8 mouse cellular contexts compared by ENCODE assay signal in genomic region chr11:107188565-107189552, GRCm38 (mm10). TPM values are rescaled to one million over a fixed set of nuclear protein-coding genes. Genes with fewer than 3 reads are reported as not detected.
DNase-seq lines count a peak whose midpoint lies in the region; ATAC-seq and TF ChIP-seq lines count a peak whose summit lies in the region.

Nol11 (minus strand) TSS chr11:107189381.

- H3K27ac ChIP-seq in cortical plate, adult 2 months (ENCODE audit: insufficient read depth, low read length): no peak within 1 kb of the TSS

- peak; percentile 71 for TF ChIP-seq POLR2A in cortical plate, adult 2 months (IDR thresholded peaks at IDR 0.05; ENCODE audit: extremely low read depth, insufficient read depth, low read length)

- peak; percentile 99 for ATAC-seq in activated CD4-positive, CD25-positive, alpha-beta regulatory T cell, adult 4 months

- no peaks in the 10 kb centered on the region for H3K27me3 ChIP-seq in megakaryocyte, embryonic 14.5 days (replicated peaks)

- H3K4me1 ChIP-seq in cortical plate, adult 2 months (ENCODE audit: control insufficient read depth, insufficient read depth, low read length): peaks cover 3% of the 10 kb centered on the region; the same call in 1 of the 2 replicates
- peaks cover 49% of the 10 kb centered on the region for H3K4me1 ChIP-seq in megakaryocyte, embryonic 14.5 days

- H3K4me3 ChIP-seq in cortical plate, adult 2 months (ENCODE audit: insufficient read depth, low read length): peak within 1 kb of the TSS; percentile 80
- peak within 1 kb of the TSS; percentile 99 for H3K4me3 ChIP-seq in megakaryocyte, embryonic 14.5 days (replicated peaks)

- no peaks in the 10 kb centered on the region for H3K9me3 ChIP-seq in megakaryocyte, embryonic 14.5 days

- TF ChIP-seq CTCF in cortical plate, adult 2 months (IDR thresholded peaks at IDR 0.05; ENCODE audit: extremely low read depth, insufficient read depth, low read length): peak; percentile 88

- DNase-seq in gastrocnemius, adult 8-10 months (ENCODE audit: low spot score in 2 of 2): peak; percentile 99
- peak; percentile 98 for DNase-seq in hindlimb bud, embryonic 11.5 days (ENCODE audit: extremely low spot score, low read depth, low spot score)
- peak; percentile 92 to 98 for DNase-seq in left cerebral cortex, adult 8-10 months (ENCODE audit: low spot score in 2 of 2)
- peak; percentile 99 for DNase-seq in right cerebral cortex, postnatal 10 days (ENCODE audit: low spot score in 2 of 2)
- DNase-seq in urinary bladder, postnatal 25 days (ENCODE audit: low spot score): peak; percentile 97

- peaks cover 31% of the 10 kb centered on the region for H3K36me3 ChIP-seq in megakaryocyte, embryonic 14.5 days (replicated peaks; ENCODE audit: low read length)

RNA-seq across cellular contexts. Expression of gene Nol11, which starts in this region (rescaled TPM):
- 10 to 100 TPM; 44.5 to 45.8 TPM for polyA plus RNA-seq in activated CD4-positive, CD25-positive, alpha-beta regulatory T cell, adult 4 months (2017; shearing (Covaris generic))
- polyA plus RNA-seq in cortical plate, adult 2 months (2012; rRNA removed): 15.6 and 19.0 TPM in 2 replicates
- total RNA-seq in gastrocnemius, adult 8-10 months (2022): 10 to 100 TPM; 11.8 to 16.7 (median 14.3) TPM
- 10 to 100 TPM; 24.6 to 25.7 (median 25.6) TPM for total RNA-seq in left cerebral cortex, adult 8-10 months (2022)
- polyA plus RNA-seq in megakaryocyte, embryonic 14.5 days (2012; ENCODE audit: insufficient read depth, low replicate concordance): 0.20 TPM in 1 of 2 replicates, not detected in the other

Comparison
In these comparisons a context has a peak if more than half of its experiments do, and no peak if none do; other contexts are left out.
1. RNA of gene Nol11 (polyA plus RNA-seq): 44.5 to 45.8 TPM in activated CD4-positive, CD25-positive, alpha-beta regulatory T cell, adult 4 months and 15.6 to 19.0 TPM in cortical plate, adult 2 months; 0.20 TPM in megakaryocyte, embryonic 14.5 days; every median in the first group is over 10 times any median in the second.
2. Peak in every context shown above with its lines, with median percentiles within 50 percentile points of each other: DNase-seq.